Mouse (Mus musculus) G1E (cell line): ENCODE measurements around the gene Hoxd9. TPM values are rescaled to one million over a fixed set of nuclear protein-coding genes. Genes with fewer than 3 reads are reported as not detected.

Experiments
- ATAC-seq: 2 replicates; pipeline ENCODE4 v1.8.0; 2016; ENCODE audit warnings: mild to moderate bottlenecking; ENCODE audit not compliant: insufficient number of reproducible peaks, poor library complexity, low FRiP score, severe bottlenecking; ENCODE audit errors: extremely low read depth
- DNase-seq: peaks from one replicate; pipeline ENCODE4 v3.0.0; 2012; ENCODE audit warnings: low spot score
- H3K27me3 ChIP-seq: 2 replicates; pipeline ENCODE4 v1.6.1; 2012; ENCODE audit warnings: mild to moderate bottlenecking, low read length, inconsistent platforms; ENCODE audit not compliant: insufficient read depth
- H3K36me3 ChIP-seq: replicated peaks from 2 replicates; pipeline ENCODE3; 2012; ENCODE audit warnings: mild to moderate bottlenecking, inconsistent platforms
- H3K4me1 ChIP-seq: 2 replicates; pipeline ENCODE4 v1.6.1; 2012; ENCODE audit warnings: low read depth, low read length, inconsistent platforms, mixed read lengths; ENCODE audit not compliant: insufficient read depth
- H3K4me3 ChIP-seq: 2 replicates; pipeline ENCODE4 v1.5.1; 2012; ENCODE audit warnings: low read depth, mild to moderate bottlenecking, inconsistent platforms, low read length, moderate library complexity, mixed read lengths
- H3K9me3 ChIP-seq: replicated peaks from 2 replicates; pipeline ENCODE4 v1.6.1; 2012; ENCODE audit warnings: inconsistent platforms
- CTCF ChIP-seq: IDR thresholded peaks from 2 replicates; pipeline ENCODE4 v1.5.1; 2012; ENCODE audit warnings: low read depth, low read length, inconsistent platforms, mixed read lengths
- GATA1 ChIP-seq: IDR thresholded peaks from 2 replicates; pipeline ENCODE4 v1.6.1; 2012; ENCODE audit warnings: borderline replicate concordance, low read length, inconsistent platforms, mixed read lengths
- GATA2 ChIP-seq: IDR thresholded peaks from 2 replicates; pipeline ENCODE4 v1.6.1; 2012; ENCODE audit warnings: low read depth, low read length, inconsistent platforms, borderline replicate concordance
- POLR2AphosphoS5 ChIP-seq: IDR thresholded peaks from 2 replicates; pipeline ENCODE4 v1.6.1; 2012; ENCODE audit warnings: low read depth, low read length, inconsistent platforms; ENCODE audit not compliant: insufficient replicate concordance
- TAL1 ChIP-seq: conservative IDR thresholded peaks from 2 replicates; pipeline ENCODE4 v1.6.1; 2012; ENCODE audit warnings: low read depth, low read length, inconsistent platforms, mixed read lengths
- polyA plus RNA-seq: library from polyadenylated mRNA; stranded (reverse); fragments of >175 nt; gene quantifications from 2 replicates; pipeline ENCODE4 v1.2.3, GENCODE M21; 2012
- total RNA-seq, 2 experiments: library from RNA; stranded (forward) in 1 of 2; stranded (reverse) in 1 of 2; fragments of 200-1000 nt in 1 of 2; fragments of >200 nt in 1 of 2; fragmentation: Nextera tagmentation in 1 of 2; gene quantifications; 2 replicates each; pipeline ENCODE4 v1.2.3; 2014 to 2017

The Hoxd9 gene
- total and polyA plus RNA-seq, 3 experiments, result not detected

GRCm38 (mm10) chr2:74682796-74683195, 14.7 kb upstream of the Hoxd9 start:
- TF ChIP-seq POLR2AphosphoS5 (no peak), GATA2 (no peak)
- Histone ChIP-seq H3K9me3 (peaks cover 23% of the 10 kb centered on the region), H3K27me3 (peaks cover 33% of the 10 kb centered on the region), H3K4me3 (no peak overlapping the region; the same call in 1 of the 2 replicates), H3K36me3 (no peaks in the 10 kb centered on the region), H3K4me1 (no peaks in the 10 kb centered on the region)
- no peak for DNase-seq
- ATAC-seq, result no peak

GRCm38 (mm10) chr2:74683471-74683951, 14.0 kb upstream of the Hoxd9 start:
- Histone ChIP-seq H3K4me1 (no peaks in the 10 kb centered on the region), H3K27me3 (peaks cover 35% of the 10 kb centered on the region), H3K4me3 (no peak overlapping the region), H3K36me3 (no peaks in the 10 kb centered on the region), H3K9me3 (peaks cover 23% of the 10 kb centered on the region)
- no peak for ATAC-seq
- TF ChIP-seq POLR2AphosphoS5, result no peak
- TF ChIP-seq GATA2, result no peak
- TF ChIP-seq GATA1, result no peak
- no peak for TF ChIP-seq CTCF
- no peak for TF ChIP-seq TAL1
- DNase-seq, result no peak

DNA sequence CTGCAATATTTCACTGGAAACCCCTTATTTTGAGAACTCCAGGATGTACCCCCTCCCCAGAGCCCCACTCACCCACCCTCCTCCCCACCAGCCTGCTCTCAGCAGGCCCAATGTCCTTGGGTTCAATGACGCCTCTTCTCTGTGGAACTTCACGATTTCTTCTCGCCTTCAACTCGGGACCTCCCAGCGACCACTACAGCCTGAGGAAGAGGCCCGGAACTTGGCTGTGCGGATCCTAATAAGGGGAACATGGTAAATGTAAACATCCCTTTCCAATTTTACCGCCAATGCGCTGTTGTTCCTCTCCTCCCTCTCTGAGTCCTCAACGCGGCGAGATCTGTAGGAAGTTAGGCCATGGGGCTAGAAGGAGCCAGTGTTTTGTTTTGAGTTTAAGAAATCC, 13.4 kb upstream of the Hoxd9 start:
- peaks cover 35% of the 10 kb centered on the region for H3K27me3 ChIP-seq
- no peak for DNase-seq
- no peak overlapping the region for H3K4me3 ChIP-seq
- no peaks in the 10 kb centered on the region for H3K4me1 ChIP-seq
- ATAC-seq, result no peak
- TF ChIP-seq GATA1, result no peak
- TF ChIP-seq GATA2, result no peak
- TF ChIP-seq POLR2AphosphoS5, result no peak
- no peak for TF ChIP-seq TAL1
- no peak for TF ChIP-seq CTCF
- H3K9me3 ChIP-seq, result peaks cover 23% of the 10 kb centered on the region
- H3K36me3 ChIP-seq, result no peaks in the 10 kb centered on the region

DNA sequence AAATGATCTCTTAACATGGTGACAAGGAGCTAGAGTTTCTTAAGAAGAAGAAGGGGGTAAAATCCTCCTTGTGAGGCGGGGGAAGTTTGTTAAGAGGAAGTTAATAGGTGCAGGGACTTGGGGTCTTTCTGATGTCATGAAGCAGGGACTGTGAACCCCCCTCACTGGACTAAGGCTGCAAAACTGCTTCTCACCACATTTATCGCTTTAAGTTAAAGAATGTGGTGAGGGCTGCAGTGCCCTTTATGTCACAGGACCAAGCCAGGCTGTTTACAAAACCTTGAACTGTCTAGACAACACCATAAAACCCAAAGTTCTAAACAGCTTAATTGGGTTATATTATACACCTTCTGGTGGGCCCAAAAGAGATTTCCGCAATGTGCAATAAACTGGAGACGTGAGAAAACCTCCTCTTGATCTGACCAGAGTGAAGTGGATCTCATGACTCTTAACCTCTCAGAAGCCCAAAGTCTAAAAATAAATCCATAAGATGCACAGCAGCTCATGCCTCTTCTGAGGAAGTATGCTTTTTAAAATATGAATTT, 12.4 kb upstream of the Hoxd9 start:
- DNase-seq, result no peak
- Histone ChIP-seq H3K9me3 (peaks cover 21% of the 10 kb centered on the region), H3K4me1 (no peaks in the 10 kb centered on the region), H3K4me3 (no peak overlapping the region), H3K27me3 (peaks cover 37% of the 10 kb centered on the region), H3K36me3 (no peaks in the 10 kb centered on the region)
- TF ChIP-seq GATA2 (no peak), GATA1 (no peak), POLR2AphosphoS5 (no peak)
- no peak for ATAC-seq

GRCm38 (mm10) chr2:74686301-74686987, 11.1 kb upstream of the Hoxd9 start:
- TF ChIP-seq POLR2AphosphoS5 (no peak), TAL1 (no peak), CTCF (no peak), GATA2 (no peak), GATA1 (no peak)
- peaks cover 39% of the 10 kb centered on the region for H3K27me3 ChIP-seq
- H3K4me1 ChIP-seq, result no peaks in the 10 kb centered on the region
- no peaks in the 10 kb centered on the region for H3K36me3 ChIP-seq
- H3K9me3 ChIP-seq, result peaks cover 19% of the 10 kb centered on the region
- DNase-seq, result no peak
- H3K4me3 ChIP-seq, result no peak overlapping the region
- no peak for ATAC-seq

GRCm38 (mm10) chr2:74686988-74687697, 10.4 kb upstream of the Hoxd9 start:
- no peaks in the 10 kb centered on the region for H3K4me1 ChIP-seq
- peaks cover 12% of the 10 kb centered on the region for H3K9me3 ChIP-seq
- DNase-seq, result no peak
- no peak for TF ChIP-seq GATA2
- no peak for TF ChIP-seq POLR2AphosphoS5
- TF ChIP-seq GATA1, result no peak
- TF ChIP-seq CTCF, result no peak
- TF ChIP-seq TAL1, result no peak
- H3K4me3 ChIP-seq, result no peak overlapping the region
- peaks cover 46% of the 10 kb centered on the region for H3K27me3 ChIP-seq
- H3K36me3 ChIP-seq, result no peaks in the 10 kb centered on the region
- no peak for ATAC-seq
